Mouse (Mus musculus) neutrophil, adult 65 days (primary cell): ENCODE results near the gene Ctsk. TPM values are rescaled to one million over a fixed set of nuclear protein-coding genes. Genes with fewer than 3 reads are reported as not detected.

ENCODE experiments used
- total RNA-seq: library from RNA; stranded (reverse); gene quantifications from 2 replicates; pipeline ENCODE4 v1.2.4, GENCODE M21; 2023

Ctsk gene
- 0.41 and 1.2 TPM in 2 replicates for total RNA-seq

GRCm38 (mm10) chr3:95499024-95499423 is at the start of gene Ctsk:
TSS of gene Ctsk (plus strand) at chr3:95499256.

GRCm38 (mm10) chr3:95526622-95527211 is 27.7 kb downstream of the Ctsk start, which contains the start of gene Ctss:
TSS of gene Ctss (plus strand) at chr3:95526786.

Other genes with a start within 250 kb of the Ctsk start
- not detected in 2 replicates for gene Bnipl, start 248.1 kb upstream of the Ctsk start, total RNA-seq
- gene Mindy1, start 217.9 kb upstream of the Ctsk start, total RNA-seq = 188 and 238 TPM in 2 replicates
- gene Prune1, start 217.2 kb upstream of the Ctsk start, total RNA-seq = 31.3 and 33.0 TPM in 2 replicates
- gene Anxa9, start 192.1 kb upstream of the Ctsk start, total RNA-seq = 1.5 and 1.7 TPM in 2 replicates
- 135 and 163 TPM in 2 replicates for gene Cers2, start 184.5 kb upstream of the Ctsk start, total RNA-seq
- 15.1 and 20.1 TPM in 2 replicates for gene Setdb1, start 142.1 kb upstream of the Ctsk start, total RNA-seq
- not detected in 2 replicates for gene 4930558C23Rik, start 96.4 kb upstream of the Ctsk start, total RNA-seq
- gene Arnt, start 64.9 kb upstream of the Ctsk start, total RNA-seq = 61.9 and 86.8 TPM in 2 replicates
- 118 and 145 TPM in 2 replicates for gene Ctss, start 27.5 kb downstream of the Ctsk start, total RNA-seq
- not detected in 2 replicates for gene Hormad1, start 60.4 kb downstream of the Ctsk start, total RNA-seq
- gene Golph3l, start 89.7 kb downstream of the Ctsk start, total RNA-seq = 16.3 and 16.9 TPM in 2 replicates
- 78.0 and 82.9 TPM in 2 replicates for gene Ensa, start 125.7 kb downstream of the Ctsk start, total RNA-seq
- 918 and 970 TPM in 2 replicates for gene Mcl1, start 159.5 kb downstream of the Ctsk start, total RNA-seq
- 3.2 and 4.3 TPM in 2 replicates for gene Adamtsl4, start 188.7 kb downstream of the Ctsk start, total RNA-seq
- 4.5 and 6.1 TPM in 2 replicates for gene Ecm1, start 240.3 kb downstream of the Ctsk start, total RNA-seq